Mouse (Mus musculus): ENCODE results near the gene Git2.

DNA sequence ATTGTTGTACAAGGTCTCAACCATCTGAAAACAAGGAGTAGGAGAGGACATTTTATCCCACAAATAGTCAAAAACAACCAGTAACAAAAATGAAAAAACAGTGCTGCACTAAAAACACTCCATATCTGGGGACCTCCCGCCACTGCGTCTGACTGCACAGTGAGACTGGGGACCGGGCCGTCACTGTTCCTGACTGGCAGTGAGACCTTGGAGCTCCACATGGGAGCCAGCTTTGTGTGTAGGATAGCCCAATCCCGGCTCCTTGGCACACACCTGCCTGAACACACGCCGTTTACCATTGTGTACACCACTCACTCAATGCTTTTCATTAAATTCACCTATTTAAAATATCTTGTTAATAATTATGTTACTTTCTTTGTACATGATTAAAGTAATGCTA is 8.1 kb downstream of the Git2 start:
- TF ChIP-seq CTCF (IDR thresholded peaks at IDR 0.05 in 2 of 3, conservative IDR thresholded peaks at IDR 0.05 in 1 of 3; ENCODE audit: control insufficient read depth in 1 of 3, insufficient read depth in 1 of 3, low read depth in 2 of 3, low read length in 3 of 3, poor library complexity in 1 of 3, severe bottlenecking in 1 of 3): no peak
- no peak for TF ChIP-seq MAFK (IDR thresholded peaks at IDR 0.05; ENCODE audit: borderline replicate concordance, low read depth, low read length)
- no peak for TF ChIP-seq ETS1 (IDR thresholded peaks at IDR 0.05; ENCODE audit: low read depth, low read length)
- no peak for TF ChIP-seq POLR2A (IDR thresholded peaks at IDR 0.05; ENCODE audit: control insufficient read depth in 1 of 2, insufficient read depth in 1 of 2, low read depth in 1 of 2, low read length in 2 of 2, poor library complexity in 1 of 2)
- TF ChIP-seq EP300 (IDR thresholded peaks at IDR 0.05; ENCODE audit: low read depth in 1 of 2, low read length in 2 of 2): no peak
- TF ChIP-seq MEF2A (IDR thresholded peaks at IDR 0.05; ENCODE audit: extremely low read depth, insufficient replicate concordance, low read depth, low read length, poor library complexity, severe bottlenecking): no peak
- no peak for TF ChIP-seq BHLHE40 (IDR thresholded peaks at IDR 0.05; ENCODE audit: borderline replicate concordance, low read depth, low read length)
- no peak for TF ChIP-seq TAL1 (IDR thresholded peaks at IDR 0.05; ENCODE audit: low read length)
- no peak for TF ChIP-seq HCFC1 (IDR thresholded peaks at IDR 0.05; ENCODE audit: low read depth, low read length)
